Mouse (Mus musculus) embryonic fibroblast, embryonic 13.5 days (primary cell): ENCODE measurements around the gene Dnajb3. TPM values are rescaled to one million over a fixed set of nuclear protein-coding genes. Genes with fewer than 3 reads are reported as not detected.
"Not testable (repeated sequence)": the region's sequence is repeated elsewhere in the genome, so short reads cannot be mapped to it uniquely, and the experiment has no call there.

Source experiments
- H3K27ac ChIP-seq: 2 replicates; pipeline ENCODE4 v1.5.1; 2012; ENCODE audit warnings: low read length, control low read depth, inconsistent platforms; ENCODE audit not compliant: insufficient read depth
- H3K4me1 ChIP-seq: 2 replicates; pipeline ENCODE4 v1.6.1; 2011; ENCODE audit warnings: low read length; ENCODE audit not compliant: control insufficient read depth, insufficient read depth
- H3K4me3 ChIP-seq: 2 replicates; pipeline ENCODE4 v1.5.1; 2011; ENCODE audit warnings: mild to moderate bottlenecking, control low read depth, low read length; ENCODE audit not compliant: insufficient read depth
- CTCF ChIP-seq: IDR thresholded peaks from 2 replicates; pipeline ENCODE4 v1.5.1; 2011; ENCODE audit warnings: mild to moderate bottlenecking, control low read depth, low read length, moderate library complexity, borderline replicate concordance; ENCODE audit not compliant: insufficient read depth
- POLR2A ChIP-seq: IDR thresholded peaks from 2 replicates; pipeline ENCODE4 v1.6.1; 2011; ENCODE audit warnings: low read depth, mild to moderate bottlenecking, control low read depth, low read length, moderate library complexity
- polyA plus RNA-seq: library from polyadenylated mRNA; stranded (reverse); fragments of >200 nt; gene quantifications from 2 replicates; pipeline ENCODE4 v1.2.4, GENCODE M21; 2011; ENCODE audit warnings: low read depth; ENCODE audit not compliant: missing spikeins, insufficient read length

Gene Dnajb3
- polyA plus RNA-seq, 1 experiment: 3.0 TPM

DNA sequence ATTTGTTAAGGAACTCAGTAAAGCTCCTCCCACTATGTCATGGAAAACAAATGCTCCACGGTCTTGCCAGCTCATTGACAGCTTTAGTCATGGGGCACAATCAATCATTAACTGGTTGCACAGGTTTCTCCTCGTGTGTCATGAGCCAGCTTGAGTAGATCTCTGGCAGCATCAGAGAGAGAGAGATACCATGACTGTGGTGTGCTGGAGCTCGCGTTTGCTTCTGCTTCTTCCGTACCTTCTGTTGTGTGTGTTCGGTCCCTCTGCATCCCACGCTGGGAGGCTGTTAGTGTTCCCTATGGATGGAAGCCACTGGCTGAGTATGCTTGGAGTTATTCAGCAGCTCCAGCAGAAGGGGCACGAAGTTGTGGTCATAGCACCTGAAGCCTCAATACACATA, 6.2 kb upstream of the Dnajb3 start, which contains the start of gene Ugt1a1:
TSS of gene Ugt1a1 (plus strand) at position 148 of the 400 bp plus-strand sequence.
- H3K4me3 ChIP-seq: no peak within 1 kb of the TSS
- H3K4me1 ChIP-seq: no peaks in the 10 kb centered on the region
- TF ChIP-seq CTCF: no peak
- TF ChIP-seq POLR2A: no peak
- H3K27ac ChIP-seq: no peak within 1 kb of the TSS

DNA sequence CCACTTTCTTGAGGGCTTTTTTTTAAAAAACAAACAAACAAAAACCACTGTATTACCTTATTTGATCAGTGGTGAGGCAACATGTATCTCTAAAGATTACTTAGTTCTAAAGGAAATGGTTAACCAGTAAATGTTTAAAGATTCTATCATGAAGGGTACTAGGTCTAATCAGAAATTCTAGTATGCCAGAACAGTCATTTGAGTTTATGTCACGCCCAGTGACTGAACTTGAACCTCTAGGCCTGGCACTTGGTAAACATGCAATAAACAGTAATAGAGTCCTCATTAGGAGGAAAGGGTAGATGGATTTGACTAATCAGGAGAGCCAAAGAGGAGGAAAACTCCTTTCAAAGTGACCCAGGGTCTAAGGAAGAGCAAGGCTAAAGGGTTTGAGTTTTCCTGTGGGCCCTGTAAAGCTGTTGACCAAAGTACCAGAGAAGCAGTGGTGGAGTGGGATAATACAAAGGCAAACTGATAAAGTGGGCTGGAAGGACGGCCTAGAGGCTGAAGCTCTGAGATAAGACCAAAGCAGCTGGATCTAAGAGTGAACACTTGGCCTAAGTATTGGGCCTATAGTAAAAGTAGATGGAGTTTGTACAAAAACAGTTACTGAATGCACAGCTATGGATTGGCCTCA, 1.4 kb upstream of the Dnajb3 start:
- H3K27ac ChIP-seq: no peak overlapping the region

DNA sequence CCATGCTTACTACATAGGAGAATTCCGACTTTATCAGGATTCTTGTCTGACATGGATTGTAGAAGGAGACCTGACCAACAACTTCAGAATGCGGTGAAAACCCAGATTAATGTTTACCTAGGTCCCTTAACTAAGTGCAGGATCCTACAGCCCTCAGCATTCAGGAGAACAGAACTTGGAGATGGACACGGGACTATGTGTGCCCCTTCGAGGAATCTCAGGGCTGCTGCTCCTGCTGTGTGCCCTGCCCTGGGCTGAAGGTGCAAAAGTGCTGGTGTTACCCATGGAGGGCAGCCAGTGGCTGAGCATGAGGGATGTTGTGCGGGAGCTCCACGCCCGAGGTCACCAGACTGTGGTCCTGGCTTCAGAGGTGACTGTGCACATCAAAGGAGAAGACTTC, 5.1 kb downstream of the Dnajb3 start, which contains the start of gene Ugt1a2:
TSS of gene Ugt1a2 (plus strand) at position 146 of the 400 bp plus-strand sequence.
- H3K4me3 ChIP-seq: no peak within 1 kb of the TSS
- H3K27ac ChIP-seq: no peak within 1 kb of the TSS
- TF ChIP-seq POLR2A (no peak), CTCF (no peak)
- H3K4me1 ChIP-seq: no peaks in the 10 kb centered on the region

More for the DNA sequence above, 1.4 kb upstream of the Dnajb3 start:
- Histone ChIP-seq H3K4me3 (no peak overlapping the region), H3K4me1 (no peaks in the 10 kb centered on the region)
- TF ChIP-seq POLR2A: no peak
- no peak for TF ChIP-seq CTCF

DNA sequence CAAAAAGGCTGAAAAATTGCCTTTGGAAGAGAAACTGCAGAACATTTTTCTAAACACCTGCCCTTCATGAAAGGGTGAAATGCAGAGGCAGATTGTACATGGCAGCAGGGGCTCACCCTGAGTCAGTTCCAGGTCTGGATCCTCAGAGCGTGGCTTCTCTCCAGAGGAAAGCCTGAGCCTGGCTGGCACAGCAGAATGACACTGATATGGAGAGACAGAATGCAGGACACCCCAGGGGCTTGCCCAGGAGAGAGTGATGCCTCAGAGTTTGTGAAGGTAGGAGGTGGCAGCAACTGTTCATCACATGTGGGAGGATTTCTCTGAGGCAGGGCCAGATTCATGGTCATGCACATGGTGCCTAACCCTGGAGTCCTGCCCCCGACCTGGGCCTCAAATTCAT, 5.6 kb downstream of the Dnajb3 start:
- Histone ChIP-seq H3K4me3 (no peak overlapping the region), H3K27ac (no peak overlapping the region), H3K4me1 (no peaks in the 10 kb centered on the region)
- TF ChIP-seq POLR2A (no peak), CTCF (no peak)

DNA sequence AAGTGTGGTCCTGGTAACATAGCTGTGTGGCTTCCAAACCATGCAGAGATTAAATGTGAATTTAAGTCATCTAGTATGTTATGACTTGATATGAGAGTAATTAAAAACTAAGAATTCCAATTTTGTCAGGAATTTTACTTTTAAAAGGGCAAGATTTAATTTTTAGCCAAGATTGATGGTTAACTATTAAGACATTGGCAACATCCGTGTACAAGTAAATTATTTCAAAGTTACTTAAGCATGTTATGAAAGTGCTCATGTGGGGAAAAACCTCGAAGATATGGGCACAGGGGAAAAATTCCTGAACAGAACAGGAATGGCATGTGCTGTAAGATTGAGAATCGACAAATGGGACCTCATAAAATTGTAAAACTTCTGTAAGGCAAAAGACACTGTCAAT, 8.1 kb downstream of the Dnajb3 start:
- no peak overlapping the region for H3K27ac ChIP-seq
- no peaks in the 10 kb centered on the region for H3K4me1 ChIP-seq
- H3K4me3 ChIP-seq: no peak overlapping the region
- TF ChIP-seq CTCF (no peak), POLR2A (no peak)

DNA sequence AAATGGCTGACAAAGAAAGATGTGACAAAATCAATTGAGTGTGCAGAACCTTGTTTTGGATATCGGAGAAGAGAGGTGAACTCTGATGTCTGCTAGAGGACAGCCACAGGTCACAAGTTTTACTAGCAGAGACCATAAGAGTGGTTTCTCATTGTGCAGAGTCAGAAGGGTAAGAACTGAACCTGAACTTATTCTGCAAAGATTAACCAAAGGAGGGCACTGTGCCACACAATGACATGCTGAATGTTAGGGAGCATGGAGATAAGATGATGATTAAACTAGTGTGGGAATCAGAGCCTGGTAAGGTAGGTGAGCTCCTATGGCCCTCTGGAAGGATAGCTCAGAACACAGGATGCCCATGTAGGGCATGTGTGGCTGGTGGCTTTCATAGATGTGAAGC, 9.9 kb downstream of the Dnajb3 start:
- no peak overlapping the region for H3K4me3 ChIP-seq

DNA sequence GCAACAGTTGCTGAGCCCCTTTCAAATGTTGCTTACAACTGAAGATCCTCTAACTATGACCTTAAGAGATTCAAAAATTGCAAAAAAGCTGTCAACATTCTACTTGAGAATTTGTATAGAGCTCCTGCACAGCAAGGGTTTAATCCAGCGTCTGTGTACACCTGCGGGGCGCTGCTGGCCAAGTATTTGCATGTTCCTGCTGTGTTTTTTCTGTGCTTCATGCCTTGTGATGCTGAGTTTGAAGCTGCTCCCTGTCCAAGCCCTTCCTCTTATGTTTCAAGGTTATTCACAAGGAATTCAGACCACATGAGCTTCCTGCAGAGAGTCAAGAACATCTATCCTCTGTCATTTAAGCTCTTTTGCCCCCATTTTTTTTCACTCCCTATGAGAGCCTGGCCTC, 13.4 kb downstream of the Dnajb3 start:
- H3K4me3 ChIP-seq: no peak overlapping the region
- H3K27ac ChIP-seq: no peak overlapping the region
- H3K4me1 ChIP-seq: no peaks in the 10 kb centered on the region
- TF ChIP-seq CTCF (no peak), POLR2A (no peak)

More for the DNA sequence above, 9.9 kb downstream of the Dnajb3 start:
- Histone ChIP-seq H3K27ac (no peak overlapping the region), H3K4me1 (no peaks in the 10 kb centered on the region)
- TF ChIP-seq POLR2A (no peak), CTCF (no peak)

DNA sequence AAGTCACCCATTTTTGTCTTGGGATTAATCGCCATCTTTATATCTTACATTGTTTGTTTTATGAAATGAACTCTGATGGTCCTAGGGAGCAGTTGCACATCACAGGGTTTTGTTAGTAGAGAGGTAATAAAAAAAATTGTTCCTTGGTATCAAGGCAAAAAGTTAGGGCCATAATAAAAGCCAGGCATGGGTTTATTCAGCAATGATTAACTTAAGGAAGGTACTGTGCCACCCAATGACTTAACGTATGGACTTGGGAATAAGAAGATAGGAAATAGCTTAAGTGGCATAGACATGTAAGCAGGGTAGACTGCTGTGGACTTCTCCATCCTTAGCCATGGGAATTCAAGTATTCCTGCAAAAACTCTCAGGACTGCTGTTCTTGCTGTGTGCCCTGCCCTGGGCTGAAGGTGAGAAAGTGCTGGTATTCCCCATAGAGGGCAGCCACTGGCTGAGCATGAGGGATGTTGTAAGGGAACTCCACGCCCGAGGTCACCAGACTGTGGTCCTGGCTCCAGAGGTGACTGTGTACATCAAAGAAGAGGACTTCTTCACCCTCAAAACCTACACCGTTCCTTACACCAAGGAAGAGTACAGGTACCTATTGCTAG, 19.2 kb downstream of the Dnajb3 start:
- Histone ChIP-seq H3K27ac (no peak overlapping the region), H3K4me1 (no peaks in the 10 kb centered on the region)
- no peak for TF ChIP-seq POLR2A
- no peak for TF ChIP-seq CTCF

DNA sequence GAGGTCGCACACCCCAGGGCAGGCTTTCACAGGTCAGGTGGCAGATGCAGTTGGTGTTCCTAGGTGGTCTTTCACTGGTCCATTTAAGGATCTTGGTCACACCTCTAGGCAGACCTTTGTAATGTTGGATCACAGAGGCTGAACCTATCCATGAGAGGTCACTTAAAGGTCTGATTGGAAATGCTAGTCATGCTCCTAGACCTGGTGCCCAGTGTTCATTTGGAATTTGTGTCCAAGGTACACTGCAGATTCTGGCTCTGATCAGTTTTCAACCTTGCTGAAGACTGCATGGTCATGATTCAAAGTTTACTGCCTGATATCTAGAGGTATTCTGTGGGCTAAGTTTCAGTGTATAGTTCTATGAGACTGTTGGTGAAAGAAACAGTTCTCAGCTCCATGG, 25.9 kb downstream of the Dnajb3 start:
- TF ChIP-seq POLR2A (no peak), CTCF (no peak)
- H3K4me1 ChIP-seq: no peaks in the 10 kb centered on the region
- H3K27ac ChIP-seq: no peak overlapping the region
- no peak overlapping the region for H3K4me3 ChIP-seq

More for the DNA sequence above, 19.2 kb downstream of the Dnajb3 start:
- H3K4me3 ChIP-seq: no peak overlapping the region

DNA sequence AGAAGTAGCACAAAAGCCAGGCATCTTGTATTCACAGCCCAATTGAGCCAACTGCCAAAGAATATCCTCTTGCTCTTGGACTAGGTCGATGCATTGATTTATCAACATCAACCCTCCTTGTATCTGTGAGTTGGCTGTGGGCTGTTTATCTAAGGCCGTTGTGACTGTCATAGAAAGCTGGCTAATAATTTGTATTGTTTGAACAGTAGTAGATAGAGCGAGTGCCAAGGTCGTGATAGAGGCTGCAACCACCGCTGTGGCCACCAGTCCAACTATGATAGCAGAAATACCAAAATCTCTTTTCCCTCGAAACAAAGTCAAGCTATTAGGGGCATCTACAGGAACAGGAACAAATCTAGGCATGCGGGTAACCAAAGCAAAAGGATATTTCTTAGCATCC, 33.4 kb downstream of the Dnajb3 start:
- H3K4me1 ChIP-seq, H3K4me3 ChIP-seq, H3K27ac ChIP-seq: not testable (repeated sequence)
